Mouse (Mus musculus): ENCODE results near the gene Hoxa7.

Hoxa7 gene

GRCm38 (mm10) chr6:52213119-52213986 is 8.3 kb downstream of the Hoxa7 start, which contains the start of the genes Hoxa3 and Gm28308:
Hoxa3 (minus strand) TSS chr6:52213336.
Gm28308 (minus strand) TSS chr6:52213339.
- DNase-seq (ENCODE audit: low read depth, low spot score) = peak; percentile 92

- DNase-seq (ENCODE audit: low read depth, low spot score) = no peak
These were observed 9.0 kb downstream of the Hoxa7 start for GRCm38 (mm10) chr6:52212556-52213118.

GRCm38 (mm10) chr6:52211961-52212360 is 9.7 kb downstream of the Hoxa7 start:
- peak; percentile 82 for DNase-seq (ENCODE audit: low read depth, low spot score)

GRCm38 (mm10) chr6:52211170-52211935 is 10.3 kb downstream of the Hoxa7 start:
- peak; percentile 89 for DNase-seq (ENCODE audit: low read depth, low spot score)

DNA sequence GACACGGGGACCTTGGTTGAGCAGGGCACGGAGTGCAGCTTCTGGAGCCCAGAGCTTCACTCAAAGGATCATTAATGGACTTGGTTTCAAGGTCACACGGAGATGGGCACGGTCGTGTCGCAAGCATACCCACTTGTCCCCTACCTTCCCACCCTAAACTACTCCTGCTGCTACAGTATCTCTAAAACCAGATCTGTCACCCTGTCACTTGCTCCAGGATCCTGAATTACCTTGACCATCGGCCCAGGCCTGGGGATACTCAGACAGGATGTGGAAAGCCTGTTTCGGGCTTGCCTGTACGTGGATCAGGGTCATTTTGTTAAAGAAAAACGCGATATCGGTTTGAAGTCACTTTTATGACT is 12.0 kb downstream of the Hoxa7 start:
- DNase-seq (ENCODE audit: low read depth, low spot score) = no peak

GRCm38 (mm10) chr6:52208868-52209684 is 12.6 kb downstream of the Hoxa7 start:
- DNase-seq (ENCODE audit: low read depth, low spot score) = no peak

GRCm38 (mm10) chr6:52208072-52208867 is 13.4 kb downstream of the Hoxa7 start, which contains the start of gene Hoxa6:
Hoxa6 (minus strand) TSS chr6:52208722.
- no peak for DNase-seq (ENCODE audit: low read depth, low spot score)

DNA sequence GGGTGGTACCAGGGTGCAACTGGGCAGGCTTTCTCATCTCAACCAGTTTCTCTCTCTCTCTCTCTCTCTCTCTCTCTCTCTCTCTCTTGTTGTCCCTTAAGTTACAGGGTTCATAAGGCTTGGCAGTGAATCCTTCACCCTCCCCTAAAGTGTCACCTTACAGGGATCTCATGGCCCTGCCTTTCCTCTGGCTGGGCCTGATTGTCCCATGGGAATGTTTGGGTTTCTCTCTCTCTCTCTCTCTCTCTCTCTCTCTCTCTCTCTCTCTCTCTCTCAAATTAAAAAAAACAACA is 14.0 kb downstream of the Hoxa7 start:
- no peak for DNase-seq (ENCODE audit: low read depth, low spot score)

- DNase-seq (ENCODE audit: low read depth, low spot score) = no peak
These were observed 14.6 kb downstream of the Hoxa7 start for GRCm38 (mm10) chr6:52206882-52207683.

- DNase-seq (ENCODE audit: low read depth, low spot score) = no peak
These were observed 15.7 kb downstream of the Hoxa7 start for GRCm38 (mm10) chr6:52205638-52206621.

DNA sequence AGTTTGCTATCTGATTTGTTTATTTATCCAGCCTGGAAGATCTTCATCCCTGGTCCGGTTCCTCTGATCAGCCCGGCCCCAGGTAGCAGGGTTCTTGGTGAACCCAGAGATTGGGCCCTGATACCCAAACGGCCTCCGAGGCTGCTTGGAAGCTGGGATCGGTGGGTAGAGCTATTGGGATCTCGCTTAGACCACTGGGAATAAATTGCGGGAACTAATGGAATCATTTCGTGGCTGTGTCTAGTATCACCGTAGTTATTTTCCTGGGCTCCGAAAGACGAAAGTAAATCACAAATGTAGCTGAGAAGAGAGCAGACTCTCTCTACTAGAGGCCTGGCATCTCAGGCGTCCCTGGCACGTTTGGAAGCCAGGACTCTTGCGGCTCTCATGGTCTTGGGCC is 16.4 kb downstream of the Hoxa7 start:
- DNase-seq (ENCODE audit: low read depth, low spot score) = no peak

GRCm38 (mm10) chr6:52204050-52204752 is 17.5 kb downstream of the Hoxa7 start, which contains the start of gene Hoxa5:
Hoxa5 (minus strand) TSS chr6:52204587.
- DNase-seq (ENCODE audit: low read depth, low spot score) = no peak

- no peak for DNase-seq (ENCODE audit: low read depth, low spot score)
These were observed 18.1 kb downstream of the Hoxa7 start for GRCm38 (mm10) chr6:52203371-52204049.

DNA sequence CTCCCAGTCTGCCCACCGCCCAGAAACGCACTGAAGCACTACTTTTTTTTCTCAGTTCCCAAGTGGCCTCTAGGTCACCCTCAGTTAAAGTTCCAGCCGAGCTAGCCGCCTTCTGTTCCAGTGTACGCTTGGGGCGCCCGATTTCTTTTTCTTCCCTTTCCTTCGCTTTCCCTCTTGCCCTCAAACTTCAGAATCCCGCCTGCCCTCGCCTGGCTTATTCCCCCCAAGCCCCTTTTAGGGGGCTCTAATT is 18.6 kb downstream of the Hoxa7 start:
- no peak for DNase-seq (ENCODE audit: low read depth, low spot score)

DNA sequence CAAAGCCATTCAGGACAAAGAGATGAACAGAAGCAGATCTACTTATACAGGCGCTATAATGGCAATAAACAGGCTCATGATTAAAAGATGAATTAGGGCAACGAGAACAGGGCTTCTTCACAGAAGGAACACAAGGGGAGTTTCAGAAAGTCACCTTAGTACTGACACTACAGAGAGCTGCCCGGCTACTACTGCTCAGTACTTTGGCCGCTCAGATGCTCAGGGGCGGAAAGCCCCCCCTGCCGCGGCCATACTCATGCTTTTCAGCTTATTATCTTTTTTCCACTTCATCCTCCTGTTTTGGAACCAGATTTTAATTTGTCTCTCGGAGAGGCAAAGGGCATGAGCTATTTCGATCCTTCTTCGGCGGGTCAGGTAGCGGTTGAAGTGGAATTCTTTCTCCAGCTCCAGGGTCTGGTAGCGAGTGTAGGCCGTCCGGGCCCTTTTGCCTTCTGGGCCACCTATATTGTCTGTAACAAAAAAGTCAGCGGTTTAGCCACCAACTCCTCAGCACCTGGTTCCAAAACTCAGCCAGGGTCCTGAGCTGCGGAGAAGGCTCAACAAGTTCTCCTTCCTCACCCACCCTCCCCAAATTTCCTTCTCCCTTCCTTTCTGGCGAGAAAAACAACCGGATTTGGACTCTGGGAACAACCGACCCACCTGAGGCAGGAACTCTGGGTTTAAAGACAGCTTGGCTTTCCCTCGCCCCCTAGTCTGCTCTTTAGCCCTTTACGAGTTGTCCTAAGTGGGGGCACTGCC is 19.1 kb downstream of the Hoxa7 start:
- DNase-seq (ENCODE audit: low read depth, low spot score) = no peak

DNA sequence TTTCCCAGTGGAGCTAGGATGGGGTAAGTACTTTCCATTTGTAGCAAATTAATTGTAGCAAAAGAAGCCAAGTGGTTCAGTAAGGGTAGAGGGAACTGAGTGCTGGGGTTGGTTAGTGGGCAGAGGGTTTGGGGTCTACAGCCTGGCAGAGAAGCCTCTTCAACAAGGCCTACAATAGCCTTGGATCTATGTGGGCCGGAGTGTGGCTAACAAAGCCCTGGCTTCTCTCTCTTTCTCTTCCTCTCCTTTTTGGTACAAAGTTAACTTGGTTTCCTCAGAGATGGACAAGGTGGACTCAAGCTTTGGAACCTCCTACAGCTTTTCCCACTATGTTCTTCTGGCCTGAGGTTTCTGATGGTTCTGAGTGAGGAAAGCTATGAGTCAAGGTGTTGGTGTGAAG is 20.4 kb downstream of the Hoxa7 start:
- DNase-seq (ENCODE audit: low read depth, low spot score) = no peak

DNA sequence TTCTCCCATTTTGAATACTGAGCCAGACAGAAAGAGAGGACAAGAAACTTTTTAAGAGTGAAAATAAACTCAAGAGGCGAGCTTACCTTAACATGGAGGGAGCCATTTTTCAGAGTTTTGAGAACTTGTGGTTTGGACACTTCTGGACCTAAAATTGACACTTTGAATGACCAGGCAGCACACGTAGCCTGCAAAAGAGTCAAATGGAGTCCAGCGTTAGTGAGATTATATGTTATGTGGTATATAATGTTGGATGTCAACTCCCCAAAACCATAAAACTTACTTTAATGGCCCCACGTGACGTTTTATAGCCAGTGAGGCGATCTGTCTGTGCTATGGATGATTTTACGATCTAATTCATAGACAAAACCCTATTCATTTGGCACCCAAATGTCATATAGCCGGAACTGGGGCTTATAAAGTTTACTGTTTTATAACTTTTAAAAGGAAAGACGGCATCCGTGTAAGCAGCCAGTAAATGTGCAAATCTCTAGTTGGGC is 20.9 kb downstream of the Hoxa7 start:
- no peak for DNase-seq (ENCODE audit: low read depth, low spot score)
